Comparison of ENCODE assay signal across 11 mouse cellular contexts in the genomic region with DNA sequence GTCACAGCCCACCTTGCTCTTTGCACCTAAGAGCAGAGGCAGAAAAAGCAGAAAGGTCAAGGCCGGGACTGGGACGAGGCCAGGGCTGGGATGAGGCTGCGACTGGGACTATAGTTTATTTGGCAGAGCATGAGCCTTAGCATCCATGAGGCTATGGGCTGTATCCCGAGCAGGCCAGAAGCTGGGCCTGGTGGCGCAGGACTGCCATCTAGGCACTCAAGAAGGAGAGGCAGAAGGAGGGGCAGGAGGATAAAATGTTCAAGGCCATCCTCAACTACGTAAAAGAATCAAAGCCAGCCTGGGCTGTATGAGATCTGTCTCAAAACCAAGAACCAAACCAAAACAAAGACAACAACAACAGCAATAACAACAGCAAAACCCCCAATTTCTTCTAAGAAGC. TPM values are rescaled to one million over a fixed set of nuclear protein-coding genes. Genes with fewer than 3 reads are reported as not detected.
DNase-seq lines count a peak whose midpoint lies in the region; ATAC-seq and TF ChIP-seq lines count a peak whose summit lies in the region.
"Had no signal": no experiment of that assay in that cellular context is flagged by ENCODE, and none has a peak within 500 bp of the region (broad histone marks: within the 10 kb centered on the region; RNA-seq: fewer than 3 reads in every experiment).

No protein-coding gene starts in this region.

- 71% methylated on average over 6 of the region's 6 CpGs for WGBS in heart, embryonic 16.5 days
- WGBS in spleen, adult 2 months = 70% methylated on average over 6 of the region's 6 CpGs
- 55% methylated on average over 6 of the region's 6 CpGs for WGBS in intestine, embryonic 14.5 days
- 58% methylated on average over 6 of the region's 6 CpGs for WGBS in stomach, embryonic 16.5 days

- H3K4me1 ChIP-seq in heart, embryonic 16.5 days (ENCODE audit: control insufficient read depth, insufficient read depth, low read length) = peaks cover 18% of the 10 kb centered on the region
- peaks cover 21% of the 10 kb centered on the region; the same call in 1 of the 2 replicates for H3K4me1 ChIP-seq in spleen, adult 2 months (ENCODE audit: control insufficient read depth, insufficient read depth, insufficient read length)
- H3K4me1 ChIP-seq in intestine, embryonic 14.5 days (replicated peaks; ENCODE audit: control insufficient read depth, insufficient read depth, low read length) = peaks cover 26% of the 10 kb centered on the region
- H3K4me1 ChIP-seq in stomach, embryonic 16.5 days (ENCODE audit: control insufficient read depth, insufficient read depth, low read length) = peaks cover 18% of the 10 kb centered on the region
- H3K4me1 ChIP-seq: neural tube, embryonic 12.5 days had no signal

- DNase-seq in heart, postnatal 25 days (ENCODE audit: low spot score) = no peak
- no peak for DNase-seq in spleen, adult 2 months (ENCODE audit: low read depth in 1 of 2, low spot score in 2 of 2)
- no peak for DNase-seq in spleen, postnatal 14 days (ENCODE audit: low spot score in 2 of 2)
- no peak for DNase-seq in intestine, embryonic 14.5 days (ENCODE audit: low spot score)
- no peak for DNase-seq in right cerebral cortex, postnatal 36 days (ENCODE audit: low spot score in 2 of 2)
- no peak for DNase-seq in layer of hippocampus, postnatal 25 days (ENCODE audit: extremely low spot score in 1 of 2, low spot score in 1 of 2)
- DNase-seq: kidney, postnatal 25 days had no signal

- H3K27me3 ChIP-seq in heart, embryonic 16.5 days (ENCODE audit: control insufficient read depth, insufficient read depth, low read length) = no peaks in the 10 kb centered on the region
- no peaks in the 10 kb centered on the region for H3K27me3 ChIP-seq in spleen, adult 2 months (ENCODE audit: control insufficient read depth, insufficient read depth, low read length)
- H3K27me3 ChIP-seq in intestine, embryonic 14.5 days (replicated peaks; ENCODE audit: control insufficient read depth, insufficient read depth, low read length) = no peaks in the 10 kb centered on the region
- H3K27me3 ChIP-seq in stomach, embryonic 16.5 days (ENCODE audit: control insufficient read depth, insufficient read depth, low read length) = no peaks in the 10 kb centered on the region
- H3K27me3 ChIP-seq: neural tube, embryonic 12.5 days had no signal

- H3K9ac ChIP-seq in heart, embryonic 16.5 days (ENCODE audit: low read length) = no peak overlapping the region
- H3K9ac ChIP-seq in intestine, embryonic 14.5 days (ENCODE audit: low read length) = no peak overlapping the region
- 0 out of 2 replicates have a peak overlapping the region, but pooled peaks have one; percentile 14 for H3K9ac ChIP-seq in stomach, embryonic 16.5 days (ENCODE audit: low read length)
- H3K9ac ChIP-seq: neural tube, embryonic 12.5 days had no signal

- H3K4me3 ChIP-seq in heart, embryonic 16.5 days (ENCODE audit: low read length) = no peak overlapping the region
- no peak overlapping the region for H3K4me3 ChIP-seq in spleen, adult 2 months (ENCODE audit: extremely low read depth, insufficient read depth, insufficient read length)
- no peak overlapping the region for H3K4me3 ChIP-seq in intestine, embryonic 14.5 days (ENCODE audit: low read depth, low read length)
- H3K4me3 ChIP-seq in stomach, embryonic 16.5 days (replicated peaks; ENCODE audit: low read length) = no peak overlapping the region
- H3K4me3 ChIP-seq: neural tube, embryonic 12.5 days had no signal

- no peak for TF ChIP-seq CTCF in spleen, adult 2 months (IDR thresholded peaks at IDR 0.05; ENCODE audit: extremely low read depth, insufficient read depth, insufficient read length, insufficient replicate concordance)

- peak overlapping the region; percentile 77 for H3K27ac ChIP-seq in heart, embryonic 16.5 days (ENCODE audit: low read length)
- H3K27ac ChIP-seq in spleen, adult 2 months (ENCODE audit: insufficient read depth, low read length) = peak overlapping the region; percentile 69
- peak overlapping the region; percentile 88 for H3K27ac ChIP-seq in intestine, embryonic 14.5 days (ENCODE audit: low read depth)
- peak overlapping the region; percentile 92 for H3K27ac ChIP-seq in stomach, embryonic 16.5 days (ENCODE audit: low read length)
- H3K27ac ChIP-seq: neural tube, embryonic 12.5 days had no signal

- H3K4me2 ChIP-seq in heart, embryonic 16.5 days (ENCODE audit: low read depth, low read length) = no peak overlapping the region
- H3K4me2 ChIP-seq in intestine, embryonic 14.5 days (ENCODE audit: low read length) = no peak overlapping the region
- no peak overlapping the region for H3K4me2 ChIP-seq in stomach, embryonic 16.5 days (ENCODE audit: low read depth, low read length)
- H3K4me2 ChIP-seq: neural tube, embryonic 12.5 days had no signal

- intact Hi-C loops in heart, postnatal 25 days (cut with DNase I) = no loop called here

- no peak for ATAC-seq in heart, embryonic 16.5 days (replicated peaks; ENCODE audit: extremely low read depth, insufficient read depth, low FRiP score)
- peak; percentile 49 for ATAC-seq in intestine, embryonic 14.5 days (replicated peaks; ENCODE audit: low FRiP score, low TSS enrichment, low read depth)
- no peak for ATAC-seq in stomach, embryonic 16.5 days (ENCODE audit: insufficient read depth, low FRiP score)

- H3K9me3 ChIP-seq in heart, embryonic 16.5 days (replicated peaks; ENCODE audit: control insufficient read depth, low read length) = no peaks in the 10 kb centered on the region
- H3K9me3 ChIP-seq in intestine, embryonic 14.5 days (ENCODE audit: control insufficient read depth, low read length) = no peaks in the 10 kb centered on the region
- H3K9me3 ChIP-seq in stomach, embryonic 16.5 days (replicated peaks; ENCODE audit: control insufficient read depth, low read length) = no peaks in the 10 kb centered on the region
- H3K9me3 ChIP-seq: neural tube, embryonic 12.5 days had no signal

- peaks cover 19% of the 10 kb centered on the region for H3K36me3 ChIP-seq in heart, embryonic 16.5 days (ENCODE audit: control insufficient read depth, insufficient read depth)
- H3K36me3 ChIP-seq in spleen, adult 2 months (ENCODE audit: control insufficient read depth, insufficient read depth, low read length) = peaks cover 58% of the 10 kb centered on the region
- H3K36me3 ChIP-seq in intestine, embryonic 14.5 days (ENCODE audit: control insufficient read depth, insufficient read depth, low read length) = peaks cover 70% of the 10 kb centered on the region
- 0 out of 2 replicates have a peak, but pooled peaks cover 7% of the 10 kb centered on the region for H3K36me3 ChIP-seq in stomach, embryonic 16.5 days (ENCODE audit: control insufficient read depth, insufficient read depth, low read length)
- H3K36me3 ChIP-seq: G1E; neural tube, embryonic 12.5 days had no signal

- TF ChIP-seq POLR2A in spleen, adult 2 months (IDR thresholded peaks at IDR 0.05; ENCODE audit: low read depth, low read length) = no peak

RNA-seq across cellular contexts. Expression of a gene that starts 52.6 kb away (rescaled TPM):
- 23.7 and 24.9 TPM in 2 replicates for polyA plus RNA-seq in heart, embryonic 16.5 days (2015; fragmentation: Nextera tagmentation; extraction: Ambion mirVana)
- total RNA-seq in heart, postnatal 25 days (2021) = 10 to 100 TPM; 35.7 to 37.0 TPM
- 57.1 and 77.5 TPM in 2 replicates for polyA plus RNA-seq in spleen, adult 2 months (2012; rRNA removed)
- 37.0 and 39.4 TPM in 2 replicates for polyA plus RNA-seq in intestine, embryonic 14.5 days (2014; fragmentation: Nextera tagmentation; extraction: Ambion mirVana)
- polyA plus RNA-seq in stomach, embryonic 16.5 days (2015; fragmentation: Nextera tagmentation; extraction: Ambion mirVana) = 33.8 and 35.1 TPM in 2 replicates
- total RNA-seq in layer of hippocampus, postnatal 25 days (2021) = 10 to 100 TPM; 10.4 to 12.2 TPM
- polyA plus RNA-seq: G1E had no signal
